Mouse (Mus musculus): ENCODE data around the gene Cyp8b1. TPM values are rescaled to one million over a fixed set of nuclear protein-coding genes. Genes with fewer than 3 reads are reported as not detected.

The Cyp8b1 gene
- polyA plus RNA-seq, 1 experiment from 2014 or later = not detected

DNA sequence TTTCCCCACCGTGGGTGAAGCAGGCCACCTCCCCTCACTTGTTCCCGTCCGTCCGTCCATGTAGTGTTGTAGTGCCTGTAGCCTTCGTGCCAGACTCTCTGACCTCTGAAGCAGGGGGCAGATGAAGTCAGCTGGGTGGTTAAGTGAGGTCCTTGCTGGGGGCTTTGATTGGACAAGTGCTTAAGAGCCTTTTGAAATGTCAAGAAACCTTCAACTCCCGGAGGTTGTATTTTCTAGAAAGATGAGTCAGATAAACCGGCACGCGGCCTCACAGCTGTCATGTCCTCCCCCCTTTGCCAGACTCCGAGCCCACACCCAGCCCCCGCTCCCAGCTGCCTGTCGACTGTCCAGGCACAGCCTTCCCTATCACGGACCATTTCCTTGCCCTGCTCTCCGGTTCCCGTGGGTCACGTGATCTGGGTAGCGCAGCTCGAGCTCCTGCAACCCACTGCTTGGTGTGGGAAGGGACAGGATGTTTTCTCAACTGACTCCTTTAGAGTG is 25.6 kb downstream of the Cyp8b1 start:
- no peak for ATAC-seq (ENCODE audit: insufficient number of reproducible peaks, insufficient read depth, low FRiP score, low TSS enrichment, low read depth)
- Histone ChIP-seq H3K4me2 (peak overlapping the region; percentile 25; the same call in 1 of the 2 replicates), H3K36me3 (no peaks in the 10 kb centered on the region)

DNA sequence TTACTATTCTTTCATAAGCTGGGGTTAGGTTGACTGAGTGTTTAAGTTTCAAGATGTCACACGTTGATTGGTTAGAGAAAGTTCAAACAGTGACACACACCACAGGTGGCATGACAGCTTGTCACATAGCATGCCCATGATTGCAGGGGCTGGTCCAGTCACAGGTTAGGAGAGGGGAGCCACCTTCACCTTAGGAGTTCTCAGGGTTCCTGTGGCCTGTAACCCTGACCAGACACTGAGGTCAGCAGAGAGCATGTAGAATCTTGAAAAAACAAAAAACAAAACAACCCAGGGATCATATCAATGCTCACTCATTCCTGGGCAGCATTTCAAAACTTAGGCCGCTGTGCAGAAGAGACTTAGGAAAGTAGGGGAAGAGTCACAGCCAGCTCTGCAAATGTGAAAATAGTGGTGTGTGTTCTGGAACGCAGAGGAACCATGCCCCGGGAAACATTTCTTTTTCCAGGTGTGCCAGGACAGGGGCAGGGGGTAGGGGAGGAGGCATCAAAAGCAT is 26.1 kb downstream of the Cyp8b1 start:
- Histone ChIP-seq H3K36me3 (no peaks in the 10 kb centered on the region), H3K27ac (no peak overlapping the region), H3K4me1 (replicated peaks) (peaks cover 7% of the 10 kb centered on the region; the same call in 1 of the 2 replicates), H3K9ac (replicated peaks) (no peak overlapping the region), H3K4me2 (peak overlapping the region; percentile 25; the same call in 1 of the 2 replicates), H3K9me3 (no peaks in the 10 kb centered on the region), H3K4me3 (replicated peaks) (no peak overlapping the region), H3K27me3 (0 out of 2 replicates have a peak, but pooled peaks cover 3% of the 10 kb centered on the region)
- 66% methylated on average over 4 of the region's 4 CpGs for WGBS
- ATAC-seq (ENCODE audit: insufficient number of reproducible peaks, insufficient read depth, low FRiP score, low TSS enrichment, low read depth) = no peak

More for the DNA sequence above, 25.6 kb downstream of the Cyp8b1 start:
- Histone ChIP-seq H3K4me1 (replicated peaks) (peaks cover 7% of the 10 kb centered on the region; the same call in 1 of the 2 replicates), H3K27me3 (0 out of 2 replicates have a peak, but pooled peaks cover 3% of the 10 kb centered on the region), H3K9me3 (no peaks in the 10 kb centered on the region), H3K27ac (no peak overlapping the region), H3K9ac (replicated peaks) (0 out of 2 replicates have a peak overlapping the region, but pooled peaks have one; percentile 18), H3K4me3 (replicated peaks) (no peak overlapping the region)
- WGBS = 39% methylated on average over 18 of the region's 18 CpGs

DNA sequence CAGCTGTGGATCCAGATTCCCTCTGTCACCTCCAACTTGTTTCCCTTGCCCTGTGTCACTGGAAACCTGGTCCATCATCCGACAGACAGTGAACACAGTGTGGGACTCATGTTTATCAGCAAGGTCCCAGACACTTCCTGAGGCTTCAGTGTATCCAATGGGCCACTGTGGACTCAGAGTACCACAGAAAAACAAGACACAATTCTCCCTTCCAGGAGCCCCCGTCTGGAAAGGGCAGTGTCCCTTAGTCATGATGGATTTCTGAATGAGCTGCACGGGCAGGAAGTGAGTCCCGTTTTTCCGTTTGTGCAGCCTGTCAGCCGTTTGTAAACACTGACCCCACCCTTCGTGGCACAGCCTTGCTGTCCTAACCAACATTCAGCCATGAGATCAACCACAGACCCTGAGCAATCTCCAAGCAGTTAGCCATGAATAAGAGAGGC is 34.1 kb downstream of the Cyp8b1 start:
- no peak overlapping the region for H3K4me2 ChIP-seq
- no peaks in the 10 kb centered on the region for H3K9me3 ChIP-seq
- H3K27ac ChIP-seq = no peak overlapping the region
- no peak for ATAC-seq (ENCODE audit: insufficient number of reproducible peaks, insufficient read depth, low FRiP score, low TSS enrichment, low read depth)
- no peak overlapping the region for H3K9ac ChIP-seq (replicated peaks)
- no peak overlapping the region for H3K4me3 ChIP-seq (replicated peaks)
- H3K4me1 ChIP-seq (replicated peaks) = 0 out of 2 replicates have a peak, but pooled peaks cover 2% of the 10 kb centered on the region
- 64% methylated on average over 7 of the region's 7 CpGs for WGBS
- H3K27me3 ChIP-seq = no peaks in the 10 kb centered on the region; the same call in 1 of the 2 replicates
- H3K36me3 ChIP-seq = no peaks in the 10 kb centered on the region

DNA sequence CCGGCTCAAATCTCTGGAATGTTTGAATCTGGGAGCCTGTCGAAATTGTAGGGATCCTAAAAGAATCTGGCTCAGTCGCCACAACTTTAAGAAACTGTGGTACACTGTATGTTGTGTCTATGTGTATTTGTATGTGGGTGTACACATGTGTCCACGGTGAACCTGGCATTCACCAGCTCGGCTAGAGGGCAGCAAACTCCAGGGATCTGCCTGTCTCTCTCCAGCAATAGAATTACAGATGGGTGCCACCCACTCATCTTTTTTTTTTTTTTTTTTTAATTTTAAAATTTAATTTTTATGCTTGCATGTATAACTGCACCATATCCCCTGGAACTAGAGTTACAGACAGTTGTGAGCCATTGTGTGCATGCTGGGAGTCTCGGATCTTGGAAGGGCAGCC is 34.8 kb downstream of the Cyp8b1 start:
- Histone ChIP-seq H3K36me3 (no peaks in the 10 kb centered on the region), H3K27me3 (no peaks in the 10 kb centered on the region; the same call in 1 of the 2 replicates), H3K9me3 (no peaks in the 10 kb centered on the region), H3K4me1 (replicated peaks) (0 out of 2 replicates have a peak, but pooled peaks cover 2% of the 10 kb centered on the region), H3K4me3 (replicated peaks) (no peak overlapping the region), H3K27ac (no peak overlapping the region), H3K4me2 (no peak overlapping the region), H3K9ac (replicated peaks) (no peak overlapping the region)
- 79% methylated on average over 6 of the region's 6 CpGs for WGBS
- no peak for ATAC-seq (ENCODE audit: insufficient number of reproducible peaks, insufficient read depth, low FRiP score, low TSS enrichment, low read depth)

DNA sequence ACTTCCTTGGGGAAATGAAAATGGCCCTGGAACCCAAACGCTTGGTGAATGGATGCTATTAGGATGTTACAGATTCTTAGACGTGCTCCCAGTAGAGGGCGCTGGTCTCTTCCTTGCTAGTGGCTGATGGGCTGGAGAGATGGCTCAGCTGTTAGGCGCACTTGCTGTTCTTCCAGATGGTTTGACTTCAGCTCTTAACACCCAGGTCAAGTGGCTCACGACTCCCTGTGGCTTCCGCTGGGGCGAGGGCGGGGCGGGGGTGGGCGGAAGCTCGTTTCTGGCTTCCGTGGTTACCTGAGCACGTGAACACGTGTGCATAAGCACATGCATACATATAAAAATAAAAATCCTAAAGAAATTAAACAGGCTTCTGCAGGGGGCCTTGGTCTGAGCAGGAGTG is 35.3 kb downstream of the Cyp8b1 start:
- Histone ChIP-seq H3K27me3 (no peaks in the 10 kb centered on the region; the same call in 1 of the 2 replicates), H3K27ac (no peak overlapping the region), H3K4me3 (replicated peaks) (no peak overlapping the region), H3K4me2 (no peak overlapping the region), H3K36me3 (no peaks in the 10 kb centered on the region), H3K4me1 (replicated peaks) (0 out of 2 replicates have a peak, but pooled peaks cover 2% of the 10 kb centered on the region), H3K9ac (replicated peaks) (no peak overlapping the region), H3K9me3 (no peaks in the 10 kb centered on the region)
- WGBS = 26% methylated on average over 14 of the region's 14 CpGs
- ATAC-seq (ENCODE audit: insufficient number of reproducible peaks, insufficient read depth, low FRiP score, low TSS enrichment, low read depth) = no peak

DNA sequence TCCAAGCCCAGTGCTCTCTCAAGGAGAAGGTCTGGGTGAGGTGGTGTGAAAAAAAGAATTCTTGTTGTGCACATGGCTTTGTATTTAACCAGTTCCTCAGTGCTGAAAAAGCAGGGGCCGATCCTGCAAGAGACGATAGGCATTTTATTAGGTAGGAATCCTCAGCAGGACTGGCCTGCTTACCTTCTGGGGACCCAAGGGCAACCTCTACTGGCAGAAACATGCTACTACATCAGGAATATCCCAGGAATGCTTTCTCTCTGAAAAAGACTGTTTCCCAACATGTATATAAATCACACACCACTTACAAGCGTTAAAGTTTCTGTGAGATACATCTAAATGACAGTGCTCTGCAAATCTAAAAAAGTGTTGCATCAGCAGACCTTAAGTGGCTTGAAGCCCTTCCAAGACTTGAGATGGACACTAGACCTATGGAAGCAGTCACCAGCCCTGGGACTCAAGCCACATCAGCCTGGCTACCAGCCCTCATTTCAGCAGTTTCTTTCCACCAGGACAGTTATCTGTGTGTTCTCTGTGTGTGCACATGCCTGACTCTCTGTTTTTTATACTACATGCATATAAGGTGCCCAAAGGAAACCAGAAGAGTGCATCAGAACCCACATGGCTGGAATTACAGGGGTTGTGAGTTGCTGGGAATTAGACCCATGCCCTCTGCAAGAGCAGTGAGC is 38.9 kb downstream of the Cyp8b1 start:
- H3K27ac ChIP-seq = no peak overlapping the region
- no peaks in the 10 kb centered on the region for H3K36me3 ChIP-seq
- no peak overlapping the region for H3K4me3 ChIP-seq (replicated peaks)
- no peak for ATAC-seq (ENCODE audit: insufficient number of reproducible peaks, insufficient read depth, low FRiP score, low TSS enrichment, low read depth)
- 0 out of 2 replicates have a peak, but pooled peaks cover 2% of the 10 kb centered on the region for H3K4me1 ChIP-seq (replicated peaks)
- no peak overlapping the region for H3K4me2 ChIP-seq
- peaks cover 8% of the 10 kb centered on the region; the same call in 1 of the 2 replicates for H3K27me3 ChIP-seq
- WGBS = 17% methylated on average over 3 of the region's 3 CpGs
- no peak overlapping the region for H3K9ac ChIP-seq (replicated peaks)
- H3K9me3 ChIP-seq = no peaks in the 10 kb centered on the region

DNA sequence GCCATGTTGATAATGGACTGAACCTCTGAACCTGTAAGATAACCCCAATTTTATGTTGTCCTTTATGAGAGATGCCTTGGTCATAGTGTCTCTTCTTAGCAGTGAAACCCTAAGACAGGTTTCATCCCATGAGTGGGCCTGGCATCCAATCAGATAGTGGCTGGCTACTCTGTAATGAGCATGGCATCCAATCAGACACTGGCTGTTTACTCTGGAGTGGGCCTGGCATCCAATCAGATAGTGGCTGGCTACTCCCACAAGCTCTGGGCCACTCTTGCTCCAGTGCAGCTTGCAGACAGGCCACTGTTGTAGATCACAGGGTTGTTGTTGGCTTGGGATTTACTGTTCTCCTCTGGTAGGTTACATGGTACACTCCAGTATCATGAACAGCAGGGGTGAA is 42.5 kb downstream of the Cyp8b1 start:
- no peak overlapping the region for H3K9ac ChIP-seq (replicated peaks)
- no peaks in the 10 kb centered on the region for H3K36me3 ChIP-seq
- no peak for ATAC-seq (ENCODE audit: insufficient number of reproducible peaks, insufficient read depth, low FRiP score, low TSS enrichment, low read depth)
- no peak overlapping the region for H3K4me2 ChIP-seq
- H3K27ac ChIP-seq = no peak overlapping the region
- H3K9me3 ChIP-seq = no peaks in the 10 kb centered on the region
- H3K27me3 ChIP-seq = peaks cover 8% of the 10 kb centered on the region; the same call in 1 of the 2 replicates
- H3K4me1 ChIP-seq (replicated peaks) = no peaks in the 10 kb centered on the region
- no peak overlapping the region for H3K4me3 ChIP-seq (replicated peaks)

DNA sequence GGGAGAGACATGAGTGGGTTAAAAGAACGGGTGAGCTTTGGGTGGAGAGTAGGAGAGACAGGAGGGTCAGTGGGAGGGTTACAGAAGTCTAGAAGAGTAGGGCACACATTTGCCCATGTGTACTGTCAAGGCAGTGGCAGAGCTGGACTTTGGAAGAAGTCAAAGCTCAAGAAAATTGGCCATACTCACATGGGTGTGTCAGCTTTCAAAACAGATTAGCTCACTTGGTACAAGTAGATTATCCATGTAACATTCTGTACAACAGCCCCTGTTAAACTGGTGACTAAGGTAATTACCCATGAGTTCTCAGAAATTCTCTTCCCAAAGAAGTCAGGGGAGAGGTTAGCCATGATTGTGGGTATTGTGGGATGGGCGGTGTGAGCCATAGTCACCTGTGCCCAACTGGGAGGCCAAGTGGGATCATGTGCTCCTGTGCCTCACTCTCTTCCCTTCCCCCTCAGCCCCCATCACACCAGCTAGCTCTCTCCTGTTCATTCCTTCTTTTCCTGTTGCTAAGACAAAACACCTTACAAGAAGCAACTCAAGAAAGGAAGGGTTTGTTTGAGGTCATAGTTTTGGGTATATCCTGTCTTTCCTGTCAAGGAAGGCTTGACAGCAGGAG is 43.9 kb downstream of the Cyp8b1 start:
- Histone ChIP-seq H3K27me3 (peaks cover 8% of the 10 kb centered on the region; the same call in 1 of the 2 replicates), H3K4me1 (replicated peaks) (no peaks in the 10 kb centered on the region), H3K4me3 (replicated peaks) (no peak overlapping the region), H3K9me3 (no peaks in the 10 kb centered on the region), H3K27ac (no peak overlapping the region), H3K36me3 (no peaks in the 10 kb centered on the region), H3K9ac (replicated peaks) (no peak overlapping the region), H3K4me2 (no peak overlapping the region)
- WGBS = 89% methylated on average over 2 of the region's 2 CpGs
- ATAC-seq (ENCODE audit: insufficient number of reproducible peaks, insufficient read depth, low FRiP score, low TSS enrichment, low read depth) = no peak

DNA sequence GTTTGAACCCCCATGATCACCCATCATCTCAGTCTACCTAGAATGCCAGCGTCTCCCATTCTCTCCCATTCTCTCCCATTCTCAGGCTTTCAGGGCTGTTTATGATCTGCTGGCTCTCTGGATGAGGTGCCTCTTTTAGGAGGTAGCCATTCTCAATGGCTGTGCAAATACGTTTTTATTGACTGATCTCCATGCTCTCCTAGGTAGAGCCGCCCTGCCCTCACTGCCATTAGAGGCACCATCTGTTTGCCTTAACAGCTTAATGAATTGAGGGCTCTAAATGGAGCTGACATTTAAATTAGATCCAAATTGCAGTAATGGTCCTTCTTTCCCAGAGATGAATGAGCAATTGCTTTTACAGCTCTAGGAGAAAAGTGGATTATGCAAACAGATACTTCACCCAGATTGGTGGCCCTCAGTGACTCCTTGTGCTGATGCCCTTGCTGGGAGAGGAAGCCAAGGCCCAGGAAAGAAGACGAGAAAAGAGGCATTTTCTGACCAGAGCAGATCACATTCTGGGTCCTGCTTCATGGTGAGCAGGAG is 46.1 kb downstream of the Cyp8b1 start:
- H3K4me3 ChIP-seq (replicated peaks) = no peak overlapping the region
- 12% methylated on average over 4 of the region's 4 CpGs for WGBS
- H3K27me3 ChIP-seq = peaks cover 8% of the 10 kb centered on the region; the same call in 1 of the 2 replicates
- H3K9me3 ChIP-seq = no peaks in the 10 kb centered on the region
- H3K4me1 ChIP-seq (replicated peaks) = no peaks in the 10 kb centered on the region
- H3K36me3 ChIP-seq = no peaks in the 10 kb centered on the region
- no peak overlapping the region for H3K9ac ChIP-seq (replicated peaks)
- no peak overlapping the region for H3K4me2 ChIP-seq
- no peak for ATAC-seq (ENCODE audit: insufficient number of reproducible peaks, insufficient read depth, low FRiP score, low TSS enrichment, low read depth)
- no peak overlapping the region for H3K27ac ChIP-seq

DNA sequence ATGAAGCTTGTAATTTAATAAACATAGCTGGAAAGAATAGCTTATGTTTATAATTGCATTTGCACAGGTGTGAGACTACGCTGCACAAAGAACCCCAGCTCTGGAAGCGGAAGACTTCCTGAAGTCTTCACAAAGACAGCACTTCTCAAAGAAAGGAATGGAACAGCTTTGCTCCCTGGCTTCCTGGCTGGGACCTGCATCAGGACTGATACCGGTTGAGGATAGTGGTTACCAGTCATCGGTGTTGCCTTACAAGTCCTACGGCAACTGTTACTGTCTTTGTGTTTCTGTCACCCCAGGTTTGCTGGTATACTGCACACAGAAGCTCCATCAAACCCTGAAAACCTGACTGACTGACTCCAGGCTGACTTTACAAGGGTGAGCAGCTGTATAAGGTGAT is 46.7 kb downstream of the Cyp8b1 start:
- WGBS = 68% methylated on average over 5 of the region's 5 CpGs
- Histone ChIP-seq H3K9me3 (no peaks in the 10 kb centered on the region), H3K4me1 (replicated peaks) (no peaks in the 10 kb centered on the region), H3K27ac (no peak overlapping the region), H3K9ac (replicated peaks) (no peak overlapping the region), H3K36me3 (no peaks in the 10 kb centered on the region), H3K4me3 (replicated peaks) (no peak overlapping the region), H3K27me3 (peaks cover 8% of the 10 kb centered on the region; the same call in 1 of the 2 replicates), H3K4me2 (no peak overlapping the region)
- no peak for ATAC-seq (ENCODE audit: insufficient number of reproducible peaks, insufficient read depth, low FRiP score, low TSS enrichment, low read depth)

DNA sequence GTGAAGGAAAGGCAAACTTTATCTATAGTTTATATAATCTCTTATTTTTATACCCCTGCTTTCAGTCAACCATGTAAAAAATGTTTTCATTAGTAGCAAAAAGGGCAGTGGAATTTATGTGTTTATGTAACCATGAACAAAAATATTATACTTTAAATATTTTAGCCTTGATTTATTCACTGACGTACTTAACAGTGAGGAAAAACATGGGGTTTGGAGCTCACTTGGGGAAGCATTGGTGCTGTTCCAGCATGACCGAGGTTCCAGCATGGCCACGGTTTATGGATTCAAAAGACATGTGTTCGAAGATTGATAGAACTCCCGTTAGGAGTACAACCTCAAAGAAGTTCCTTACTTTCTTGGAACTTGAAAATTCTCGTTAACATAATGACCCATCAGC is 47.9 kb downstream of the Cyp8b1 start:
- no peak for ATAC-seq (ENCODE audit: insufficient number of reproducible peaks, insufficient read depth, low FRiP score, low TSS enrichment, low read depth)
- H3K4me1 ChIP-seq (replicated peaks) = no peaks in the 10 kb centered on the region
- H3K4me3 ChIP-seq (replicated peaks) = no peak overlapping the region
- H3K27me3 ChIP-seq = peaks cover 2% of the 10 kb centered on the region; the same call in 1 of the 2 replicates
- WGBS = 78% methylated on average over 6 of the region's 6 CpGs
- H3K4me2 ChIP-seq = no peak overlapping the region
- H3K27ac ChIP-seq = no peak overlapping the region
- no peak overlapping the region for H3K9ac ChIP-seq (replicated peaks)
- no peaks in the 10 kb centered on the region for H3K36me3 ChIP-seq
- H3K9me3 ChIP-seq = no peaks in the 10 kb centered on the region

Measured in limb, embryonic 12.5 days (tissue).